Mouse (Mus musculus) C3H10T1/2 (cell line): ENCODE results near the gene Dynlt1c. TPM values are rescaled to one million over a fixed set of nuclear protein-coding genes. Genes with fewer than 3 reads are reported as not detected.

Experiments
- polyA plus RNA-seq, 2 experiments: library from polyadenylated mRNA; unstranded; fragments of >200 nt; fragmentation: generic; extraction: Trizol; gene quantifications; one replicate each; pipeline ENCODE4 v1.2.1; 2012; ENCODE audit warnings: missing spikeins in 2 of 2

Gene Dynlt1c
- 10 to 100 TPM in 1 of 2 experiments, 1 to 10 TPM in 1; 1.9 to 22.2 TPM for polyA plus RNA-seq

DNA sequence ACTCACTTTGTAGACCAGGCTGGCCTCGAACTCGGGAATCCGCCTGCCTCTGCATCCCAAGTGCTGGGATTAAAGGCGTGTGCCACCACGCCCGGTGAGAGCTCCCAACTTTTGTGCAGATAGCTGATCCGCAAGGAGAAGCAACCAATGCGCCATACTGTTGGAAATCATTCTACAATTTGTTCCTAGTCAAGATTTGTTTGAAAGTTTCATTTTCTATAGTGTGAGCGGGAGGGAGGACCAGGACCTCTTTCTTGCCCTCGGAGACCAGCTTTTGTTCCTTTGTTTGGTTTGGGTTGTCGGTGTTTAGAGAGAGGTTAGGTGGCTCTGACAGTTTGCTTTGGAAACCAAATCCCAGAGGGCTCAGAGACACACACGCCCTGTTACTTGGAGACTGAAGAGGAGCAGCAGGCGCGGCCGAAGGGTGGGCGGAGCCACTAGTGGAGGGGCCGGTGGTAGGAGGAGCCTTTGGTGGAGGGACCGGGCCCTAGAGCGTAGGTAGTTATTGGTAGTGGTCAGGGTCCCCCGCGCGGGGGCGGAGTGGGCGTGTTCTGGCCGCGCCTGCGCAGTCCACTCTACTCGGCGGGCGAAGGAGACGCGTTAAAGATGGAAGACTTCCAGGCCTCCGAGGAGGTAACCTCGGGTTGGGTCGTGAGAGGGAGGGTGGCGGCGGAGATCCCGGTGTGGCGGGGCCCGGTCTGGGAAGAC, at the start of gene Dynlt1c:
Gene Dynlt1c (plus strand): TSS at position 468 of the 708 bp plus-strand sequence.

DNA sequence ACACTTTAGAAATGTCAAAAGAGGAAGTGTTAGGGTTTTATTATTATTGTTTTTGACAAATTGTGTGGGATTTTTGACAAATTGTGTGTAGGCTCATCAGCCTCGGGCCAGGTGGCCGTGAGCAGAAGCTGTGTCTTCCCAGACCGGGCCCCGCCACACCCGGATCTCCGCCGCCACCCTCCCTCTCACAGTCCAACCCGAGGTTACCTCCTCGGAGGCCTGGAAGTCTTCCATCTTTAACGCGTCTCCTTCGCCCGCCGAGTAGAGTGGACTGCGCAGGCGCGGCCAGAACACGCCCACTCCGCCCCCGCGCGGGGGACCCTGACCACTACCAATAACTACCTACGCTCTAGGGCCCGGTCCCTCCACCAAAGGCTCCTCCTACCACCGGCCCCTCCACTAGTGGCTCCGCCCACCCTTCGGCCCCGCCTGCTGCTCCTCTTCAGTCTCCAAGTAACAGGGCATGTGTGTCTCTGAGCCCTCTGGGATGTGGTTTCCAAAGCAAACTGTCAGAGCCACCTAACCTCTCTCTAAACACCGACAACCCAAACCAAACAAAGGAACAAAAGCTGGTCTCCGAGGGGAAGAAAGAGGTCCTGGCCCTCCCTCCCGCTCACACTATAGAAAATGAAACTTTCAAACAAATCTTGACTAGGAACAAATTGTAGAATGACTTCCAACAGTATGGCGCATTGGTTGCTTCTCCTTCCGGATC, 54.3 kb downstream of the Dynlt1c start, which contains the start of gene Dynlt1f:
Gene Dynlt1f (minus strand): TSS at position 334 of the 715 bp plus-strand sequence.

DNA sequence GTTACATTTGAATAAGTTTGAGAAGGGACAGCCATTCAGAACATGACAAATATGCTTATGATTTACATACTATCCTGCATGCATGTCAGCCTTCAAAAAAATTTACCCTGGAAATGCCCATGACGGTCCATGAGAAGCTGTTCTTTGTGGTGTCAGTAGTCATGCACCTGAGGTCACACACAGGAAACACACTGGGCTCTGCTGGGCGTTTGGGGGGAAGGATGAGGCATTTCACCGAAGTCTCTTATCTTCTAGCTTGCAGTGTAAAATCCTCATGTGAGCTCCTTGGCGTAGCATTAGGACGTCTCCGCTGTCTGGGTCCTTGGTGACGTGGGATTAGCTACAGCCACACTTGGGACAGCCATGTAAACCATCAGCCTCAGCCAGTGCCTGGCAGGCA, 57.3 kb downstream of the Dynlt1c start, which contains the start of gene Sytl3:
Gene Sytl3 (plus strand): TSS at position 293 of the 400 bp plus-strand sequence.

Other genes with a start within 250 kb of the Dynlt1c start
- gene Dynlt1b, start 171.6 kb upstream of the Dynlt1c start, polyA plus RNA-seq = 100 to 1,000 TPM; 141 to 390 TPM
- gene Dynlt1f, start 54.2 kb downstream of the Dynlt1c start, polyA plus RNA-seq = 100 to 1,000 TPM; 153 to 244 TPM
- under 1 TPM; 0.04 to 0.05 TPM for gene Sytl3, start 57.4 kb downstream of the Dynlt1c start, polyA plus RNA-seq
- under 1 TPM; 0.08 to 0.17 TPM for gene Ezr, start 181.1 kb downstream of the Dynlt1c start, polyA plus RNA-seq